Comparison of ENCODE assay signal across 8 mouse cellular contexts in genomic region chr11:119090961-119091597, GRCm38 (mm10). TPM values are rescaled to one million over a fixed set of nuclear protein-coding genes. Genes with fewer than 3 reads are reported as not detected.
DNase-seq lines count a peak whose midpoint lies in the region; ATAC-seq and TF ChIP-seq lines count a peak whose summit lies in the region.

No protein-coding gene starts in this region.

- peak; percentile 74 for TF ChIP-seq EP300 in CH12.LX (IDR thresholded peaks at IDR 0.05; ENCODE audit: low read length)

- H3K27me3 ChIP-seq in CH12.LX (replicated peaks) = peaks cover 47% of the 10 kb centered on the region
- H3K27me3 ChIP-seq in embryonic facial prominence, embryonic 11.5 days (ENCODE audit: control insufficient read depth, insufficient read depth, low read length) = peaks cover 42% of the 10 kb centered on the region
- peaks cover 38% of the 10 kb centered on the region for H3K27me3 ChIP-seq in heart, embryonic 11.5 days (ENCODE audit: control insufficient read depth, insufficient read depth, low read length)
- peaks cover 39% of the 10 kb centered on the region for H3K27me3 ChIP-seq in kidney, embryonic 14.5 days (ENCODE audit: control insufficient read depth, insufficient read depth, low read length)
- H3K27me3 ChIP-seq in small intestine, adult 2 months (ENCODE audit: control insufficient read depth, insufficient read depth, low read length) = peaks cover 37% of the 10 kb centered on the region

- in situ Hi-C loops in CH12.LX (cut with MboI; ENCODE audit: low pct_ligation_motif_present, low pct_unique_long_range_greater_than_20kb, low sequenced_read_pairs) = loop anchor here (5.0 kb wide), 3 partner anchors 36 to 101 kb away; no protein-coding TSS in a partner anchor

- dilution Hi-C loops in CH12.LX (cut with MboI; ENCODE audit: extremely low pct_ligation_motif_present, extremely low pct_unique_long_range_greater_than_20kb, low sequenced_read_pairs) = no loop called here

- DNase-seq in CH12.LX (ENCODE audit: extremely low read depth) = peak; percentile 88
- peak; percentile 69 for DNase-seq in adipocyte (ENCODE audit: low spot score)
- DNase-seq in embryonic facial prominence, embryonic 11.5 days (ENCODE audit: low spot score) = peak; percentile 66
- peak; percentile 82 for DNase-seq in lung, postnatal 10 days
- no peak for DNase-seq in layer of hippocampus, adult 9-10 months (ENCODE audit: low spot score)

- under 1% methylated on average over 33 of the region's 42 CpGs for WGBS in embryonic facial prominence, embryonic 11.5 days
- WGBS in heart, embryonic 11.5 days (ENCODE audit: insufficient replicate concordance) = 1% methylated on average over 41 of the region's 42 CpGs
- under 1% methylated on average over 34 of the region's 42 CpGs for WGBS in kidney, embryonic 14.5 days
- WGBS in small intestine, adult 2 months = 2% methylated on average over 42 of the region's 42 CpGs

- peak overlapping the region; percentile 71 for H3K9ac ChIP-seq in CH12.LX (ENCODE audit: insufficient read depth, low read depth)
- peak overlapping the region; percentile 70 for H3K9ac ChIP-seq in embryonic facial prominence, embryonic 11.5 days (replicated peaks; ENCODE audit: low read length)
- H3K9ac ChIP-seq in heart, embryonic 11.5 days (ENCODE audit: low read depth, low read length) = peak overlapping the region; percentile 71
- peak overlapping the region; percentile 59 for H3K9ac ChIP-seq in kidney, embryonic 14.5 days (ENCODE audit: low read depth, low read length)

- no peak; the same call in 1 of the 2 replicates for TF ChIP-seq RAD21 in CH12.LX (IDR thresholded peaks at IDR 0.05; ENCODE audit: low read depth, low read length)

- H3K27ac ChIP-seq in CH12.LX (ENCODE audit: insufficient read depth, low read depth) = peak overlapping the region; percentile 59
- no peak overlapping the region for H3K27ac ChIP-seq in embryonic facial prominence, embryonic 11.5 days (replicated peaks; ENCODE audit: low read depth, low read length)
- H3K27ac ChIP-seq in heart, embryonic 11.5 days (ENCODE audit: low read depth, low read length) = no peak overlapping the region
- H3K27ac ChIP-seq in kidney, embryonic 14.5 days (ENCODE audit: low read depth, low read length) = no peak overlapping the region
- peak overlapping the region; percentile 19; the same call in 1 of the 2 replicates for H3K27ac ChIP-seq in small intestine, adult 2 months (ENCODE audit: insufficient read depth, low read depth, low read length)

- 0 out of 4 replicates have a peak, but pooled peaks of 1 of the 2 experiments have one; percentile 0 for TF ChIP-seq CTCF in CH12.LX (conservative IDR thresholded peaks at IDR 0.05 in 1 of 2, IDR thresholded peaks at IDR 0.05 in 1 of 2; ENCODE audit: low read depth in 2 of 2, low read length in 2 of 2)
- no peak for TF ChIP-seq CTCF in small intestine, adult 2 months (IDR thresholded peaks at IDR 0.05; ENCODE audit: extremely low read depth, insufficient read length, insufficient replicate concordance, low read depth, low read length)

- peak; percentile 24; the same call in 1 of the 2 replicates for ATAC-seq in embryonic facial prominence, embryonic 11.5 days (replicated peaks; ENCODE audit: insufficient number of reproducible peaks, low FRiP score, low TSS enrichment, low read depth)
- peak; percentile 36; the same call in 1 of the 2 replicates for ATAC-seq in heart, embryonic 11.5 days (replicated peaks; ENCODE audit: insufficient number of reproducible peaks, low FRiP score, low TSS enrichment)
- ATAC-seq in kidney, embryonic 14.5 days (ENCODE audit: low FRiP score, low TSS enrichment) = peak; percentile 56

- TF ChIP-seq POLR2A in CH12.LX (IDR thresholded peaks at IDR 0.05; ENCODE audit: low read depth, low read length) = peak; percentile 51
- no peak for TF ChIP-seq POLR2A in small intestine, adult 2 months (IDR thresholded peaks at IDR 0.05; ENCODE audit: low read depth, low read length)

- no peaks in the 10 kb centered on the region for H3K9me3 ChIP-seq in CH12.LX (replicated peaks; ENCODE audit: low read length)
- H3K9me3 ChIP-seq in embryonic facial prominence, embryonic 11.5 days (replicated peaks; ENCODE audit: control insufficient read depth, low read length) = no peaks in the 10 kb centered on the region
- H3K9me3 ChIP-seq in heart, embryonic 11.5 days (replicated peaks; ENCODE audit: control insufficient read depth, low read length) = no peaks in the 10 kb centered on the region
- no peaks in the 10 kb centered on the region for H3K9me3 ChIP-seq in kidney, embryonic 14.5 days (ENCODE audit: control insufficient read depth, low read length)

- no peaks in the 10 kb centered on the region for H3K79me2 ChIP-seq in CH12.LX (replicated peaks; ENCODE audit: control insufficient read depth, extremely low read depth, insufficient read depth, poor library complexity, severe bottlenecking)

- H3K4me1 ChIP-seq in CH12.LX (ENCODE audit: control insufficient read depth in 1 of 2, insufficient read depth in 2 of 2) = peaks cover 17 to 67% of the 10 kb centered on the region in 2 experiments
- peaks cover 12% of the 10 kb centered on the region for H3K4me1 ChIP-seq in embryonic facial prominence, embryonic 11.5 days (ENCODE audit: control insufficient read depth, insufficient read depth, low read length)
- H3K4me1 ChIP-seq in heart, embryonic 11.5 days (ENCODE audit: control insufficient read depth, insufficient read depth, low read length) = peaks cover 37% of the 10 kb centered on the region
- H3K4me1 ChIP-seq in kidney, embryonic 14.5 days (ENCODE audit: control insufficient read depth, insufficient read depth, low read length) = peaks cover 27% of the 10 kb centered on the region
- peaks cover 34% of the 10 kb centered on the region for H3K4me1 ChIP-seq in small intestine, adult 2 months (ENCODE audit: control insufficient read depth, insufficient read depth, insufficient read length, low read length)

- H3K4me3 ChIP-seq in CH12.LX (replicated peaks in 1 of 3; ENCODE audit: low read depth in 2 of 3, low read length in 2 of 3, poor library complexity in 1 of 3) = peak overlapping the region; percentile 55 to 65 (median 55)
- H3K4me3 ChIP-seq in embryonic facial prominence, embryonic 11.5 days (ENCODE audit: low read depth, low read length) = peak overlapping the region; percentile 48
- peak overlapping the region; percentile 55 for H3K4me3 ChIP-seq in heart, embryonic 11.5 days (ENCODE audit: low read depth, low read length)
- peak overlapping the region; percentile 52 for H3K4me3 ChIP-seq in kidney, embryonic 14.5 days (ENCODE audit: low read length)
- H3K4me3 ChIP-seq in small intestine, adult 2 months (ENCODE audit: low read depth, low read length) = peak overlapping the region; percentile 71

- peak overlapping the region; percentile 55 for H3K4me2 ChIP-seq in CH12.LX (ENCODE audit: insufficient read depth, low read depth, poor library complexity, severe bottlenecking)
- peak overlapping the region; percentile 99 for H3K4me2 ChIP-seq in embryonic facial prominence, embryonic 11.5 days (ENCODE audit: low read depth, low read length)
- H3K4me2 ChIP-seq in heart, embryonic 11.5 days = peak overlapping the region; percentile 84
- peak overlapping the region; percentile 98 for H3K4me2 ChIP-seq in kidney, embryonic 14.5 days (replicated peaks; ENCODE audit: low read depth, low read length)

- H3K36me3 ChIP-seq in CH12.LX (replicated peaks in 1 of 2; ENCODE audit: control insufficient read depth in 1 of 2, insufficient read depth in 1 of 2, low read length in 1 of 2) = no peaks in the 10 kb centered on the region
- H3K36me3 ChIP-seq in embryonic facial prominence, embryonic 11.5 days (replicated peaks; ENCODE audit: control insufficient read depth, insufficient read depth, low read depth, low read length) = no peaks in the 10 kb centered on the region
- no peaks in the 10 kb centered on the region for H3K36me3 ChIP-seq in heart, embryonic 11.5 days (ENCODE audit: control insufficient read depth, insufficient read depth, low read length)
- H3K36me3 ChIP-seq in kidney, embryonic 14.5 days (ENCODE audit: control insufficient read depth, insufficient read depth, low read length) = no peaks in the 10 kb centered on the region
- no peaks in the 10 kb centered on the region for H3K36me3 ChIP-seq in small intestine, adult 2 months (ENCODE audit: control insufficient read depth, insufficient read depth, low read length)

TF ChIP-seq in CH12.LX, 34 proteins besides CTCF, POLR2A, EP300 and RAD21 (continues in another document):
- TF ChIP-seq ETS1 (conservative IDR thresholded peaks at IDR 0.05; ENCODE audit: low read depth, low read length) = peak; percentile 93
- no peak for TF ChIP-seq MAFK (IDR thresholded peaks at IDR 0.05; ENCODE audit: insufficient replicate concordance, low read length)
- peak; percentile 61 for TF ChIP-seq HCFC1 (IDR thresholded peaks at IDR 0.05; ENCODE audit: low read depth, low read length)
- TF ChIP-seq MYC (IDR thresholded peaks at IDR 0.05; ENCODE audit: low read depth, low read length) = no peak; the same call in 1 of the 2 replicates
- no peak for TF ChIP-seq JUND (conservative IDR thresholded peaks at IDR 0.05; ENCODE audit: low read depth, low read length)
- 0 out of 2 replicates have a peak, but pooled peaks have one; percentile 7 for TF ChIP-seq ZKSCAN1 (IDR thresholded peaks at IDR 0.05; ENCODE audit: borderline replicate concordance, low read depth, low read length)
- peak; percentile 97 for TF ChIP-seq TCF12 (IDR thresholded peaks at IDR 0.05; ENCODE audit: low read depth, low read length)
- TF ChIP-seq MXI1 (IDR thresholded peaks at IDR 0.05; ENCODE audit: low read depth, low read length) = peak; percentile 64; the same call in 1 of the 2 replicates
- peak; percentile 73 for TF ChIP-seq MAX (IDR thresholded peaks at IDR 0.05; ENCODE audit: low read length)
- peak; percentile 88 for TF ChIP-seq SIN3A (IDR thresholded peaks at IDR 0.05; ENCODE audit: low read length)

RNA-seq across cellular contexts. Expression of gene Cbx4, which starts 5.1 kb away (rescaled TPM):
- total RNA-seq in CH12.LX (2012; rRNA removed) (30.6 and 40.4 TPM in 2 replicates), CH12.LX (2014; rRNA removed) (11.4 and 15.0 TPM in 2 replicates)
- 26.0 and 29.8 TPM in 2 replicates for polyA plus RNA-seq in CH12.LX (2012; ENCODE audit: insufficient read length, low read depth)
- 4.4 and 4.8 TPM in 2 replicates for polyA plus RNA-seq in embryonic facial prominence, embryonic 11.5 days (2014; fragmentation: Nextera tagmentation; extraction: Ambion mirVana)
- 6.3 and 7.7 TPM in 2 replicates for polyA plus RNA-seq in heart, embryonic 11.5 days (2014; fragmentation: Nextera tagmentation; extraction: Ambion mirVana)
- 4.9 and 8.3 TPM in 2 replicates for polyA plus RNA-seq in kidney, embryonic 14.5 days (2014; fragmentation: Nextera tagmentation; extraction: Ambion mirVana)
- polyA plus RNA-seq in small intestine, adult 2 months (2012; rRNA removed) = 4.2 and 7.6 TPM in 2 replicates

RNA-seq across cellular contexts. Expression of gene Cbx8, which starts 50.3 kb away (rescaled TPM):
- 8.5 and 10.2 TPM in 2 replicates for total RNA-seq in CH12.LX (2012; rRNA removed)
- total RNA-seq in CH12.LX (2014; rRNA removed) = 6.2 and 7.7 TPM in 2 replicates
- 6.0 and 7.5 TPM in 2 replicates for polyA plus RNA-seq in CH12.LX (2012; ENCODE audit: insufficient read length, low read depth)
- polyA plus RNA-seq in embryonic facial prominence, embryonic 11.5 days (2014; fragmentation: Nextera tagmentation; extraction: Ambion mirVana) = 10.3 and 12.2 TPM in 2 replicates
- polyA plus RNA-seq in heart, embryonic 11.5 days (2014; fragmentation: Nextera tagmentation; extraction: Ambion mirVana) = 6.7 and 7.8 TPM in 2 replicates
- 7.8 and 10.9 TPM in 2 replicates for polyA plus RNA-seq in kidney, embryonic 14.5 days (2014; fragmentation: Nextera tagmentation; extraction: Ambion mirVana)
- 4.4 and 4.7 TPM in 2 replicates for polyA plus RNA-seq in small intestine, adult 2 months (2012; rRNA removed)

Comparison
In these comparisons a context has a peak if more than half of its experiments do, and no peak if none do; other contexts are left out.
1. H3K27ac ChIP-seq: peak in CH12.LX (single experiment) and small intestine, adult 2 months (single experiment); none in embryonic facial prominence, embryonic 11.5 days (single experiment), heart, embryonic 11.5 days (single experiment) and kidney, embryonic 14.5 days (single experiment).
2. Peak in every context shown above with its lines, with median percentiles within 50 percentile points of each other: H3K4me2 ChIP-seq, H3K4me3 ChIP-seq, H3K9ac ChIP-seq and ATAC-seq.